ENCODE assay signal across 8 mouse cellular contexts in genomic region chr3:104221156-104221555, GRCm38 (mm10). TPM values are rescaled to one million over a fixed set of nuclear protein-coding genes. Genes with fewer than 3 reads are reported as not detected.
A peak's percentile ranks its signal among the peaks of the same experiment; 100 is the strongest.
DNase-seq lines count a peak whose midpoint lies in the region; ATAC-seq and TF ChIP-seq lines count a peak whose summit lies in the region.

No protein-coding gene starts in this region.

- no peaks in the 10 kb centered on the region for H3K36me3 ChIP-seq in kidney, embryonic 16.5 days (ENCODE audit: insufficient read depth, low read length)
- H3K36me3 ChIP-seq in limb, embryonic 15.5 days = no peaks in the 10 kb centered on the region

- peak overlapping the region; percentile 58 for H3K4me2 ChIP-seq in kidney, embryonic 16.5 days (replicated peaks; ENCODE audit: low read depth, low read length)
- peak overlapping the region; percentile 64 for H3K4me2 ChIP-seq in limb, embryonic 15.5 days

- no peak for TF ChIP-seq POLR2A in embryonic fibroblast, embryonic 13.5 days (IDR thresholded peaks at IDR 0.05; ENCODE audit: low read depth, low read length)
- no peak for TF ChIP-seq POLR2A in olfactory bulb, adult 2 months (IDR thresholded peaks at IDR 0.05; ENCODE audit: insufficient read depth, low read depth, low read length)

- WGBS in kidney, embryonic 16.5 days = 4% methylated on average over 11 of the region's 11 CpGs
- 9% methylated on average over 11 of the region's 11 CpGs for WGBS in limb, embryonic 15.5 days
- 5% methylated on average over 11 of the region's 11 CpGs for WGBS in olfactory bulb, adult 2 months

- peak overlapping the region; percentile 86 for H3K27ac ChIP-seq in kidney, embryonic 16.5 days (ENCODE audit: low read length)
- peak overlapping the region; percentile 85 for H3K27ac ChIP-seq in embryonic fibroblast, embryonic 13.5 days (ENCODE audit: insufficient read depth, low read length)
- H3K27ac ChIP-seq in limb, embryonic 15.5 days = peak overlapping the region; percentile 83
- H3K27ac ChIP-seq in olfactory bulb, adult 2 months (ENCODE audit: insufficient read depth, low read depth, low read length) = peak overlapping the region; percentile 56

- no peaks in the 10 kb centered on the region for H3K27me3 ChIP-seq in kidney, embryonic 16.5 days (ENCODE audit: insufficient read depth, low read length)
- no peaks in the 10 kb centered on the region for H3K27me3 ChIP-seq in limb, embryonic 15.5 days

- no peak for ATAC-seq in kidney, embryonic 16.5 days (ENCODE audit: low FRiP score, low TSS enrichment)
- ATAC-seq in limb, embryonic 15.5 days (ENCODE audit: insufficient number of reproducible peaks, low FRiP score, low TSS enrichment, low read depth) = no peak

- TF ChIP-seq CTCF in embryonic fibroblast, embryonic 13.5 days (IDR thresholded peaks at IDR 0.05; ENCODE audit: borderline replicate concordance, insufficient read depth, low read length) = no peak
- TF ChIP-seq CTCF in olfactory bulb, adult 2 months (IDR thresholded peaks at IDR 0.05; ENCODE audit: insufficient read depth, low read depth, low read length) = no peak

- no peaks in the 10 kb centered on the region for H3K9me3 ChIP-seq in kidney, embryonic 16.5 days (ENCODE audit: low read length)
- no peaks in the 10 kb centered on the region for H3K9me3 ChIP-seq in limb, embryonic 15.5 days

- H3K4me1 ChIP-seq in kidney, embryonic 16.5 days (ENCODE audit: insufficient read depth, low read length) = peaks cover 18% of the 10 kb centered on the region
- peaks cover 2% of the 10 kb centered on the region for H3K4me1 ChIP-seq in embryonic fibroblast, embryonic 13.5 days (ENCODE audit: control insufficient read depth, insufficient read depth, low read length)
- peaks cover 5% of the 10 kb centered on the region; the same call in 1 of the 2 replicates for H3K4me1 ChIP-seq in limb, embryonic 15.5 days
- H3K4me1 ChIP-seq in olfactory bulb, adult 2 months (ENCODE audit: control insufficient read depth, insufficient read depth, low read length) = 0 out of 2 replicates have a peak, but pooled peaks cover 2% of the 10 kb centered on the region

- DNase-seq in kidney, adult 11 months = no peak
- no peak for DNase-seq in thymus, postnatal 25 days
- no peak for DNase-seq in embryo, embryonic 10.5 days (ENCODE audit: low spot score)
- no peak for DNase-seq in layer of hippocampus, postnatal 10 days (ENCODE audit: low spot score in 2 of 2)

- peak overlapping the region; percentile 90 for H3K4me3 ChIP-seq in kidney, embryonic 16.5 days (ENCODE audit: low read length)
- peak overlapping the region; percentile 40 for H3K4me3 ChIP-seq in embryonic fibroblast, embryonic 13.5 days (ENCODE audit: insufficient read depth, low read length)
- H3K4me3 ChIP-seq in limb, embryonic 15.5 days = peak overlapping the region; percentile 79
- H3K4me3 ChIP-seq in olfactory bulb, adult 2 months (ENCODE audit: insufficient read depth, low read depth, low read length) = peak overlapping the region; percentile 19

- peak overlapping the region; percentile 59 for H3K9ac ChIP-seq in kidney, embryonic 16.5 days (replicated peaks; ENCODE audit: low read length)
- H3K9ac ChIP-seq in limb, embryonic 15.5 days = 0 out of 2 replicates have a peak overlapping the region, but pooled peaks have one; percentile 35

RNA-seq across cellular contexts. Expression of gene Magi3, which starts 1.0 kb away (rescaled TPM):
- polyA plus RNA-seq in kidney, embryonic 16.5 days (2015; fragmentation: Nextera tagmentation; extraction: Ambion mirVana) = 4.3 and 5.0 TPM in 2 replicates
- polyA plus RNA-seq in embryonic fibroblast, embryonic 13.5 days (2011; ENCODE audit: insufficient read length, low read depth, missing spikeins) = 10.6 and 11.2 TPM in 2 replicates
- polyA plus RNA-seq in limb, embryonic 15.5 days (2015; fragmentation: Nextera tagmentation; extraction: Ambion mirVana) = 3.4 and 3.9 TPM in 2 replicates
- polyA plus RNA-seq in olfactory bulb, adult 2 months (2012; ENCODE audit: insufficient read depth, insufficient read length, low replicate concordance, missing spikeins) = not detected in 2 replicates
- 10 to 100 TPM; 25.1 to 26.2 TPM for total RNA-seq in layer of hippocampus, postnatal 10 days (2021)

Comparison
In these comparisons a context has a peak if more than half of its experiments do, and no peak if none do; other contexts are left out.
1. H3K4me3 ChIP-seq: peak in every context shown above with its lines; median percentile 90 in kidney, embryonic 16.5 days; 79 in limb, embryonic 15.5 days; 40 in embryonic fibroblast, embryonic 13.5 days; 19 in olfactory bulb, adult 2 months.